23 mouse cellular contexts compared by ENCODE assay signal in the genomic region with DNA sequence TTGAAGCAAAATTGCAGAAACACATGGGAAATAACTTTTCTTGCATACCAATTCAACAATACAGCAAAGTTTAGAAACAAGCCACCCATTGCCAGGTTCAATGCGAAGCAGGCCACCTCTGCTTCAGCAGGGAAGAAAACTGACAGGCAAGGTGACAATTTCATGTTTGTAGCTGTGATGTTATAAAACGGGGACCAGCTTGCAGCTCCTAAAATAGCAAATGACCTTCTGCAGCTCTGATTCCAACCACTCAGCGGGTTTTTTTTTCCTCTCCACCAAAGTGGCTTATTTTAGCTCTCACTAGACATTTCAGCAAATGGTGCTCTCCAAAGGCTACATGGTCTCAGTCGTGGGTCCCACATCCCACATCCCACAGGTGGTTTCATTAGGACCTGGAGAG.
DNase-seq lines count a peak whose midpoint lies in the region; ATAC-seq lines count a peak whose summit lies in the region.
"Had no signal": no experiment of that assay in that cellular context is flagged by ENCODE, and none has a peak within 500 bp of the region (broad histone marks: within the 10 kb centered on the region; RNA-seq: fewer than 3 reads in every experiment).

No protein-coding gene starts in this region.

- no peak for DNase-seq in frontal cortex, postnatal 14 days (ENCODE audit: low spot score in 2 of 2)
- DNase-seq in heart, adult 9 months (ENCODE audit: low spot score in 2 of 2) = no peak
- DNase-seq in heart, postnatal 10 days = peak; percentile 3 to 8
- no peak for DNase-seq in heart, adult 11 months
- no peak for DNase-seq in spleen, postnatal 10 days (ENCODE audit: low spot score in 2 of 2)
- DNase-seq: adrenal gland, adult 8-10 months; adrenal gland, postnatal 36 days; B cell, adult 2 months; cerebellum, adult 11 months; cerebellum, adult 8-10 months; embryo, embryonic 11 days; gastrocnemius, postnatal 10 days; kidney, adult 2 months had no signal

- intact Hi-C loops in heart, postnatal 10 days (cut with DNase I) = no loop called here

- H3K4me3 ChIP-seq in heart, embryonic 14.5 days (ENCODE audit: control insufficient read depth in 1 of 2, insufficient read depth in 1 of 2, low read depth in 1 of 2, low read length in 2 of 2) = no peak overlapping the region
- H3K4me3 ChIP-seq: embryonic facial prominence, embryonic 15.5 days; erythroblast, embryonic 14.5 days; forebrain, embryonic 10.5 days; hindbrain, embryonic 15.5 days had no signal

- H3K4me2 ChIP-seq in heart, embryonic 14.5 days (ENCODE audit: low read length) = peak overlapping the region; percentile 42
- H3K4me2 ChIP-seq: embryonic facial prominence, embryonic 15.5 days; hindbrain, embryonic 15.5 days had no signal

- peak; percentile 61 for ATAC-seq in frontal cortex, adult (ENCODE audit: low TSS enrichment)
- no peak for ATAC-seq in heart, embryonic 14.5 days (ENCODE audit: insufficient number of reproducible peaks, insufficient read depth, low FRiP score, low read depth)
- ATAC-seq: CD4-positive, CD25-positive, alpha-beta regulatory T cell, adult 4 months; forebrain, embryonic 14.5 days; intestine, embryonic 16.5 days had no signal

- H3K9ac ChIP-seq in heart, embryonic 14.5 days (ENCODE audit: low read length) = no peak overlapping the region
- H3K9ac ChIP-seq: embryonic facial prominence, embryonic 15.5 days; hindbrain, embryonic 15.5 days had no signal

- WGBS in heart, embryonic 14.5 days = 27% methylated on average over 4 of the region's 4 CpGs

- H3K27ac ChIP-seq in heart, embryonic 14.5 days (replicated peaks in 1 of 2; ENCODE audit: control insufficient read depth in 1 of 2, insufficient read depth in 1 of 2, low read depth in 2 of 2, low read length in 2 of 2) = peak overlapping the region in 1 of 2 experiments; percentile 41; a peak in 1 of 4 replicates
- H3K27ac ChIP-seq: embryonic facial prominence, embryonic 15.5 days; forebrain, embryonic 10.5 days; hindbrain, embryonic 15.5 days had no signal

- H3K27me3 ChIP-seq in heart, embryonic 14.5 days (ENCODE audit: control insufficient read depth, insufficient read depth, low read length) = no peaks in the 10 kb centered on the region
- H3K27me3 ChIP-seq: embryonic facial prominence, embryonic 15.5 days; hindbrain, embryonic 15.5 days had no signal

- peaks cover 0 to 3% of the 10 kb centered on the region in 2 experiments; a peak in 2 of 4 replicates for H3K4me1 ChIP-seq in heart, embryonic 14.5 days (ENCODE audit: control insufficient read depth in 2 of 2, insufficient read depth in 2 of 2, low read length in 2 of 2)
- H3K4me1 ChIP-seq: embryonic facial prominence, embryonic 15.5 days; hindbrain, embryonic 15.5 days had no signal

- H3K36me3 ChIP-seq in heart, embryonic 14.5 days (ENCODE audit: control insufficient read depth, insufficient read depth, low read length) = no peaks in the 10 kb centered on the region
- H3K36me3 ChIP-seq: embryonic facial prominence, embryonic 15.5 days; forebrain, embryonic 10.5 days; G1E; hindbrain, embryonic 15.5 days had no signal

- H3K9me3 ChIP-seq in heart, embryonic 14.5 days (ENCODE audit: control insufficient read depth, low read length) = no peaks in the 10 kb centered on the region
- H3K9me3 ChIP-seq: embryonic facial prominence, embryonic 15.5 days; forebrain, embryonic 10.5 days; G1E; hindbrain, embryonic 15.5 days had no signal

Comparison
In these comparisons a context has a peak if more than half of its experiments do, and no peak if none do; other contexts are left out.
1. DNase-seq: peak in heart, postnatal 10 days (2 of 2); none in frontal cortex, postnatal 14 days (0 of 2), heart, adult 9 months (0 of 2), heart, adult 11 months (single experiment) and spleen, postnatal 10 days (0 of 2).